Mouse (Mus musculus): ENCODE results near the gene Dusp27. TPM values are rescaled to one million over a fixed set of nuclear protein-coding genes. Genes with fewer than 3 reads are reported as not detected.

The Dusp27 gene
- 60.2 and 69.4 TPM in 2 replicates for total RNA-seq (2012; rRNA removed)

DNA sequence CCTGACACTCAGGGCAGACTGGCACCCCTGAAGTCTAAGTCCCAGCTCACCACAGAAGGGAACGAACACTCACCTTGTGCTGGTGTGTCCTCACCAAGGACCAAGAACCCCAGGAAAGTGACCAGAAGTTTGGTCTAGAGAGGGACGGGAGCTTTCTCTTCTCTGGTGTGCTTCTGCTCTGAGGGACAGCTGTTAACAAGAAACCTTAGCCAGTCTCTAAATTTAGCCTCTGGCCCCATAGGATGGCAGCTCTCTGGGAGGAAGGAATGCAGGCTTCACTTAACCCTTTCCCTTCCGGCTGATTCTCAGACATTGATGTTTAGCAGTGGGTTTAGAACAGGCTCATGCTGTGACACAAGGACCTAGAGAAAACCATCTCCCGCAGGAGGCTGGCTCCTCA is at the start of gene Dusp27:
Gene Dusp27, minus strand, starts transcription at position 204 of the 400 bp plus-strand sequence.
- in situ Hi-C loops (cut with MboI; ENCODE audit: low sequenced_read_pairs in 2 of 2, unreplicated experiment in 2 of 2) = no loop called here
- Histone ChIP-seq H3K9me3 (ENCODE audit: control insufficient read depth, insufficient read depth, low read depth, low read length) (no peaks in the 10 kb centered on the region), H3K4me1 (ENCODE audit: control insufficient read depth in 2 of 2, insufficient read depth in 2 of 2, low read length in 2 of 2, poor library complexity in 1 of 2) (peaks cover 16 to 17% of the 10 kb centered on the region in 2 experiments), H3K9ac (ENCODE audit: insufficient read depth, low read depth, low read length, poor library complexity, severe bottlenecking) (peak within 1 kb of the TSS; percentile 87), H3K27ac (ENCODE audit: insufficient read depth, low read depth, low read length, poor library complexity, severe bottlenecking) (peak within 1 kb of the TSS; percentile 99), H3K4me3 (ENCODE audit: insufficient read depth in 1 of 2, low read depth in 1 of 2, low read length in 2 of 2, poor library complexity in 1 of 2, severe bottlenecking in 1 of 2) (peak within 1 kb of the TSS; percentile 53 to 76), H3K36me3 (ENCODE audit: control insufficient read depth, insufficient read depth, low read length, poor library complexity, severe bottlenecking) (no peaks in the 10 kb centered on the region; the same call in 1 of the 2 replicates)
- TF ChIP-seq MAFK (IDR thresholded peaks at IDR 0.05; ENCODE audit: insufficient read depth, low read depth, low read length) = no peak
- no peak for TF ChIP-seq HCFC1 (IDR thresholded peaks at IDR 0.05; ENCODE audit: borderline replicate concordance, insufficient read depth, low read length)
- no peak for TF ChIP-seq ZC3H11A (IDR thresholded peaks at IDR 0.05; ENCODE audit: borderline replicate concordance, low read depth, low read length)
- TF ChIP-seq ZNF384 (IDR thresholded peaks at IDR 0.05; ENCODE audit: low read depth, low read length) = no peak
- no peak for TF ChIP-seq CHD2 (IDR thresholded peaks at IDR 0.05; ENCODE audit: low read depth, low read length)
- DNase-seq (ENCODE audit: low read depth, low spot score) = no peak

GRCm38 (mm10) chr1:166173621-166174020 is 45.9 kb upstream of the Dusp27 start:
- Histone ChIP-seq H3K9ac (ENCODE audit: insufficient read depth, low read depth, low read length, poor library complexity, severe bottlenecking) (no peak overlapping the region), H3K9me3 (ENCODE audit: control insufficient read depth, insufficient read depth, low read depth, low read length) (no peaks in the 10 kb centered on the region), H3K4me1 (ENCODE audit: control insufficient read depth in 2 of 2, insufficient read depth in 2 of 2, low read length in 2 of 2, poor library complexity in 1 of 2) (no peaks in the 10 kb centered on the region), H3K4me3 (ENCODE audit: insufficient read depth in 1 of 2, low read depth in 1 of 2, low read length in 2 of 2, poor library complexity in 1 of 2, severe bottlenecking in 1 of 2) (no peak overlapping the region), H3K27ac (ENCODE audit: insufficient read depth, low read depth, low read length, poor library complexity, severe bottlenecking) (no peak overlapping the region), H3K36me3 (ENCODE audit: control insufficient read depth, insufficient read depth, low read length, poor library complexity, severe bottlenecking) (no peaks in the 10 kb centered on the region)
- in situ Hi-C loops (cut with MboI; ENCODE audit: low sequenced_read_pairs in 2 of 2, unreplicated experiment in 2 of 2) = no loop called here
- TF ChIP-seq MAFK (IDR thresholded peaks at IDR 0.05; ENCODE audit: insufficient read depth, low read depth, low read length) = no peak
- TF ChIP-seq CHD2 (IDR thresholded peaks at IDR 0.05; ENCODE audit: low read depth, low read length) = no peak
- TF ChIP-seq HCFC1 (IDR thresholded peaks at IDR 0.05; ENCODE audit: borderline replicate concordance, insufficient read depth, low read length) = no peak
- no peak for DNase-seq (ENCODE audit: low read depth, low spot score)

DNA sequence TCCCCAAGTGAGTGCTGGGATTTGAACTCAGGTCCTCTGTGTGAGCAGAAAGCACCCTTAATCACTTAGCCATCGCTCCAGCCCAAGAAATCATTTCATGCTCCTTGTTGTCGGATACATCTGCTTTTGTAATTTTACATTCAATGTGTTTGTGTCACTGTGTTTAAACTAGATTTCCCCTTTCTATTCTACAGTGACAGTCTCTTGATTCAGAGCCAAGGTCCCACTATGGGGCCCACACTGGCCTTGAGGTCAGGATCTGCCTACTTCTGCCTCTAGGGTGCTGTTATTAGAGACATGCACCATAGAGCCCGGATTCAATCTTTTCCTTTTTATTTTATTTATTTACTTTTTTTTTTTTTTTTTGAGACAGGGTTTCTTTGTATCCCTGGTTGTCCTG is 45.3 kb upstream of the Dusp27 start:
- Histone ChIP-seq H3K4me3 (ENCODE audit: insufficient read depth in 1 of 2, low read depth in 1 of 2, low read length in 2 of 2, poor library complexity in 1 of 2, severe bottlenecking in 1 of 2) (no peak overlapping the region), H3K9ac (ENCODE audit: insufficient read depth, low read depth, low read length, poor library complexity, severe bottlenecking) (no peak overlapping the region), H3K27ac (ENCODE audit: insufficient read depth, low read depth, low read length, poor library complexity, severe bottlenecking) (no peak overlapping the region), H3K36me3 (ENCODE audit: control insufficient read depth, insufficient read depth, low read length, poor library complexity, severe bottlenecking) (no peaks in the 10 kb centered on the region), H3K9me3 (ENCODE audit: control insufficient read depth, insufficient read depth, low read depth, low read length) (no peaks in the 10 kb centered on the region), H3K4me1 (ENCODE audit: control insufficient read depth in 2 of 2, insufficient read depth in 2 of 2, low read length in 2 of 2, poor library complexity in 1 of 2) (no peaks in the 10 kb centered on the region)
- in situ Hi-C loops (cut with MboI; ENCODE audit: low sequenced_read_pairs in 2 of 2, unreplicated experiment in 2 of 2) = no loop called here
- no peak for DNase-seq (ENCODE audit: low read depth, low spot score)
- TF ChIP-seq HCFC1 (IDR thresholded peaks at IDR 0.05; ENCODE audit: borderline replicate concordance, insufficient read depth, low read length) = no peak
- no peak for TF ChIP-seq CHD2 (IDR thresholded peaks at IDR 0.05; ENCODE audit: low read depth, low read length)
- no peak for TF ChIP-seq ZNF384 (IDR thresholded peaks at IDR 0.05; ENCODE audit: low read depth, low read length)
- TF ChIP-seq ZC3H11A (IDR thresholded peaks at IDR 0.05; ENCODE audit: borderline replicate concordance, low read depth, low read length) = no peak
- no peak for TF ChIP-seq MAFK (IDR thresholded peaks at IDR 0.05; ENCODE audit: insufficient read depth, low read depth, low read length)

GRCm38 (mm10) chr1:166170852-166171251 is 43.1 kb upstream of the Dusp27 start:
- no peaks in the 10 kb centered on the region for H3K4me1 ChIP-seq (ENCODE audit: control insufficient read depth in 2 of 2, insufficient read depth in 2 of 2, low read length in 2 of 2, poor library complexity in 1 of 2)
- no peaks in the 10 kb centered on the region; the same call in 1 of the 2 replicates for H3K9me3 ChIP-seq (ENCODE audit: control insufficient read depth, insufficient read depth, low read depth, low read length)
- DNase-seq (ENCODE audit: low read depth, low spot score) = no peak
- no peak overlapping the region for H3K4me3 ChIP-seq (ENCODE audit: insufficient read depth in 1 of 2, low read depth in 1 of 2, low read length in 2 of 2, poor library complexity in 1 of 2, severe bottlenecking in 1 of 2)
- H3K9ac ChIP-seq (ENCODE audit: insufficient read depth, low read depth, low read length, poor library complexity, severe bottlenecking) = no peak overlapping the region
- in situ Hi-C loops (cut with MboI; ENCODE audit: low sequenced_read_pairs in 2 of 2, unreplicated experiment in 2 of 2) = no loop called here
- H3K27ac ChIP-seq (ENCODE audit: insufficient read depth, low read depth, low read length, poor library complexity, severe bottlenecking) = no peak overlapping the region
- TF ChIP-seq HCFC1 (IDR thresholded peaks at IDR 0.05; ENCODE audit: borderline replicate concordance, insufficient read depth, low read length) = no peak
- H3K36me3 ChIP-seq (ENCODE audit: control insufficient read depth, insufficient read depth, low read length, poor library complexity, severe bottlenecking) = peaks cover 7% of the 10 kb centered on the region

GRCm38 (mm10) chr1:166169713-166170112 is 42.0 kb upstream of the Dusp27 start:
- Histone ChIP-seq H3K36me3 (ENCODE audit: control insufficient read depth, insufficient read depth, low read length, poor library complexity, severe bottlenecking) (peaks cover 18% of the 10 kb centered on the region), H3K9ac (ENCODE audit: insufficient read depth, low read depth, low read length, poor library complexity, severe bottlenecking) (no peak overlapping the region), H3K4me3 (ENCODE audit: insufficient read depth in 1 of 2, low read depth in 1 of 2, low read length in 2 of 2, poor library complexity in 1 of 2, severe bottlenecking in 1 of 2) (no peak overlapping the region), H3K9me3 (ENCODE audit: control insufficient read depth, insufficient read depth, low read depth, low read length) (peaks cover 2% of the 10 kb centered on the region; the same call in 1 of the 2 replicates), H3K4me1 (ENCODE audit: control insufficient read depth in 2 of 2, insufficient read depth in 2 of 2, low read length in 2 of 2, poor library complexity in 1 of 2) (no peaks in the 10 kb centered on the region), H3K27ac (ENCODE audit: insufficient read depth, low read depth, low read length, poor library complexity, severe bottlenecking) (no peak overlapping the region)
- DNase-seq (ENCODE audit: low read depth, low spot score) = no peak
- in situ Hi-C loops (cut with MboI; ENCODE audit: low sequenced_read_pairs in 2 of 2, unreplicated experiment in 2 of 2) = loop anchor here in 1 of 2 experiments (10.0 kb wide), 1 partner anchor 145 kb away; no protein-coding TSS in a partner anchor
- TF ChIP-seq CHD2 (IDR thresholded peaks at IDR 0.05; ENCODE audit: low read depth, low read length) = no peak
- TF ChIP-seq ZC3H11A (IDR thresholded peaks at IDR 0.05; ENCODE audit: borderline replicate concordance, low read depth, low read length) = no peak
- no peak for TF ChIP-seq ZNF384 (IDR thresholded peaks at IDR 0.05; ENCODE audit: low read depth, low read length)
- TF ChIP-seq HCFC1 (IDR thresholded peaks at IDR 0.05; ENCODE audit: borderline replicate concordance, insufficient read depth, low read length) = no peak
- no peak for TF ChIP-seq MAFK (IDR thresholded peaks at IDR 0.05; ENCODE audit: insufficient read depth, low read depth, low read length)
